Mouse (Mus musculus): ENCODE results near the gene C2cd2. TPM values are rescaled to one million over a fixed set of nuclear protein-coding genes. Genes with fewer than 3 reads are reported as not detected.

The C2cd2 gene
- polyA plus RNA-seq, 1 experiment from 2014 or later = 11.7 TPM

DNA sequence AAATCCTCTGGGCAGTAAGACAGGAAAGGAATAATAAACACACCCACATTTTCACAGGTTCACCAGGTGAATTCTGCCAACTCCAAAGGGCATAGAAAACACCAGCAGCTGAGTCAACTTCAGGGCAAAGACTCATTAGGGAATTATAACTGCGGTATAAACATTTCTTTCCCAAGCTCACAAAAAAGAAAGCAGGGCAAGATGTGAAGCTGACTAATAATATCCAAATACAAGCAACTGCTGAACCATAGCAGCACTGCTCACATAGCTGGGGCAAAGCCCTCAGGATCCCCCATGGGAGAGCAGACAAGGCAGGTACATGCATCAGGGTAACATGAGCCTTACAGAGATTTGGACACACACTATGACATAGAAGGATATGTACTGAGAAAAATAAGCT lies 145.0 kb downstream of the C2cd2 start:
- H3K9me3 ChIP-seq (replicated peaks; ENCODE audit: control insufficient read depth, low read length, poor library complexity, severe bottlenecking) = no peaks in the 10 kb centered on the region
- ATAC-seq = no peak
- no peaks in the 10 kb centered on the region for H3K4me1 ChIP-seq (ENCODE audit: control insufficient read depth, insufficient read depth, low read length)
- H3K27me3 ChIP-seq (ENCODE audit: control insufficient read depth, insufficient read depth, low read depth, low read length) = no peaks in the 10 kb centered on the region
- peaks cover 52% of the 10 kb centered on the region for H3K36me3 ChIP-seq (ENCODE audit: control insufficient read depth, insufficient read depth, low read length)
- 94% methylated on average over 1 of the region's 1 CpGs for WGBS
- no peak overlapping the region for H3K4me3 ChIP-seq (ENCODE audit: low read depth, low read length)
- H3K27ac ChIP-seq (ENCODE audit: low read length) = no peak overlapping the region
- no peak overlapping the region for H3K9ac ChIP-seq (ENCODE audit: low read depth, low read length)
- no peak overlapping the region for H3K4me2 ChIP-seq (ENCODE audit: low read length)

DNA sequence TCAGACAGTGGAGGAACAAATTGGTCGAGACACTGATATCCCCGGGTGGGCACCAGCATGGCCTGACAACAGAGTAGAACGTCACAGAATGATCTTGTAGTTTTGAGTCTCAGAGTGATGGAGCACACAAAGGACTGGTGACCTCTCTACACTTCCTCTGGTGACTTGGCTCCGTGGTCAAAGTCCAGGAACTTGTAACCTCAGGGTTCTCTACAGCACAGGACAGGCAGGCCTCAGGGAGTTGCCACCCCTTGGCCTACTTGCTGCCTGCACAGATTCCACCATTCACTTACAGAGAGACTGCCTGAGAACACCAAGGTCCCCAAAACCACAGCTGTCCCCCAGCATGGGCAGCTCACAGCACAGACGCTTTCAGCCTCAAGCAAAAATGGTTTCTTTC lies 147.1 kb downstream of the C2cd2 start:
- ATAC-seq = no peak
- Histone ChIP-seq H3K9me3 (replicated peaks; ENCODE audit: control insufficient read depth, low read length, poor library complexity, severe bottlenecking) (no peaks in the 10 kb centered on the region), H3K9ac (ENCODE audit: low read depth, low read length) (no peak overlapping the region), H3K27me3 (ENCODE audit: control insufficient read depth, insufficient read depth, low read depth, low read length) (no peaks in the 10 kb centered on the region), H3K4me3 (ENCODE audit: low read depth, low read length) (no peak overlapping the region), H3K27ac (ENCODE audit: low read length) (no peak overlapping the region), H3K4me2 (ENCODE audit: low read length) (no peak overlapping the region), H3K4me1 (ENCODE audit: control insufficient read depth, insufficient read depth, low read length) (no peaks in the 10 kb centered on the region), H3K36me3 (ENCODE audit: control insufficient read depth, insufficient read depth, low read length) (peaks cover 64% of the 10 kb centered on the region)
- WGBS = 88% methylated on average over 5 of the region's 5 CpGs

DNA sequence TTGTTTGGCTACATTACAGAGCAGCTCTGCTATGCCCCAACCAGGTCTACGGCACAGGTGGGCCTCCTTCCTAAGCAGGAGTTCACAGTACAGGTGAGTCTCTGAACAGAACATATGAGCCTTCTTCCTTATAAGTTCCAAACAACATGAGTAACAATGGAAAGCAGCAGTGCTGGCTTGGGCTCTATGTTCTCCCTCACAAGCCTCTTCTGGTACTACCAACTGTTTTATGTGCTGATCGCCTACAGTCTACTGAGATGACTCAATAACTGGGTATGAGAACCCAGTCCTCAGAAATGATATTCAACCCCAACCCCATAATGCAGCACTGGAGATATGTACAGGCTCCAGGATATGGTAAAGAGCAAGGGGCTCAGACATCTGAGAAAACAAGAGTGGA lies 148.3 kb downstream of the C2cd2 start:
- WGBS = 98% methylated on average over 2 of the region's 2 CpGs
- Histone ChIP-seq H3K4me2 (ENCODE audit: low read length) (no peak overlapping the region), H3K4me3 (ENCODE audit: low read depth, low read length) (no peak overlapping the region), H3K36me3 (ENCODE audit: control insufficient read depth, insufficient read depth, low read length) (peaks cover 64% of the 10 kb centered on the region), H3K4me1 (ENCODE audit: control insufficient read depth, insufficient read depth, low read length) (no peaks in the 10 kb centered on the region), H3K27ac (ENCODE audit: low read length) (no peak overlapping the region), H3K27me3 (ENCODE audit: control insufficient read depth, insufficient read depth, low read depth, low read length) (no peaks in the 10 kb centered on the region), H3K9me3 (replicated peaks; ENCODE audit: control insufficient read depth, low read length, poor library complexity, severe bottlenecking) (no peaks in the 10 kb centered on the region), H3K9ac (ENCODE audit: low read depth, low read length) (no peak overlapping the region)
- ATAC-seq = no peak

- no peak overlapping the region for H3K9ac ChIP-seq (ENCODE audit: low read depth, low read length)
- H3K36me3 ChIP-seq (ENCODE audit: control insufficient read depth, insufficient read depth, low read length) = peaks cover 60% of the 10 kb centered on the region
- no peak for ATAC-seq
- H3K4me3 ChIP-seq (ENCODE audit: low read depth, low read length) = no peak overlapping the region
- no peak overlapping the region for H3K27ac ChIP-seq (ENCODE audit: low read length)
- WGBS = 100% methylated on average over 3 of the region's 3 CpGs
- no peaks in the 10 kb centered on the region for H3K27me3 ChIP-seq (ENCODE audit: control insufficient read depth, insufficient read depth, low read depth, low read length)
- H3K4me2 ChIP-seq (ENCODE audit: low read length) = no peak overlapping the region
- no peaks in the 10 kb centered on the region for H3K9me3 ChIP-seq (replicated peaks; ENCODE audit: control insufficient read depth, low read length, poor library complexity, severe bottlenecking)
- no peaks in the 10 kb centered on the region for H3K4me1 ChIP-seq (ENCODE audit: control insufficient read depth, insufficient read depth, low read length)
These were observed 153.5 kb downstream of the C2cd2 start for GRCm38 (mm10) chr16:97808881-97809280.

GRCm38 (mm10) chr16:97805646-97806045 lies 156.8 kb downstream of the C2cd2 start:
- Histone ChIP-seq H3K27ac (ENCODE audit: low read length) (no peak overlapping the region), H3K36me3 (ENCODE audit: control insufficient read depth, insufficient read depth, low read length) (peaks cover 49% of the 10 kb centered on the region), H3K27me3 (ENCODE audit: control insufficient read depth, insufficient read depth, low read depth, low read length) (no peaks in the 10 kb centered on the region), H3K9ac (ENCODE audit: low read depth, low read length) (no peak overlapping the region), H3K4me3 (ENCODE audit: low read depth, low read length) (no peak overlapping the region), H3K4me1 (ENCODE audit: control insufficient read depth, insufficient read depth, low read length) (no peaks in the 10 kb centered on the region), H3K9me3 (replicated peaks; ENCODE audit: control insufficient read depth, low read length, poor library complexity, severe bottlenecking) (no peaks in the 10 kb centered on the region), H3K4me2 (ENCODE audit: low read length) (no peak overlapping the region)
- no peak for ATAC-seq
- 100% methylated on average over 3 of the region's 3 CpGs for WGBS

Small RNAs within 50 kb of the gene (microRNA-seq; reads per million reads assigned to microRNA genes)
- gene Mir6964 = not detected

Other genes with a start within 250 kb of the C2cd2 start
- 0.67 and 0.79 TPM in 2 replicates for gene Ripk4, start 198.8 kb downstream of the C2cd2 start, polyA plus RNA-seq (2015; fragmentation: Nextera tagmentation; extraction: Ambion mirVana)
- 10.9 and 14.2 TPM in 2 replicates for gene Prdm15, start 110.7 kb downstream of the C2cd2 start, polyA plus RNA-seq (2015; fragmentation: Nextera tagmentation; extraction: Ambion mirVana)
- 11.9 and 12.8 TPM in 2 replicates for gene Zbtb21, start within 50 bp of the C2cd2 start, polyA plus RNA-seq (2015; fragmentation: Nextera tagmentation; extraction: Ambion mirVana)
- 17.9 and 18.6 TPM in 2 replicates for gene B230307C23Rik, start 34.7 kb upstream of the C2cd2 start, polyA plus RNA-seq (2015; fragmentation: Nextera tagmentation; extraction: Ambion mirVana)
- gene A630089N07Rik, start 119.9 kb upstream of the C2cd2 start, polyA plus RNA-seq (2015; fragmentation: Nextera tagmentation; extraction: Ambion mirVana) = 10.8 and 12.5 TPM in 2 replicates

Data from midbrain, embryonic 16.5 days (tissue).